Comparison of ENCODE assay signal across 14 mouse cellular contexts in the genomic region with DNA sequence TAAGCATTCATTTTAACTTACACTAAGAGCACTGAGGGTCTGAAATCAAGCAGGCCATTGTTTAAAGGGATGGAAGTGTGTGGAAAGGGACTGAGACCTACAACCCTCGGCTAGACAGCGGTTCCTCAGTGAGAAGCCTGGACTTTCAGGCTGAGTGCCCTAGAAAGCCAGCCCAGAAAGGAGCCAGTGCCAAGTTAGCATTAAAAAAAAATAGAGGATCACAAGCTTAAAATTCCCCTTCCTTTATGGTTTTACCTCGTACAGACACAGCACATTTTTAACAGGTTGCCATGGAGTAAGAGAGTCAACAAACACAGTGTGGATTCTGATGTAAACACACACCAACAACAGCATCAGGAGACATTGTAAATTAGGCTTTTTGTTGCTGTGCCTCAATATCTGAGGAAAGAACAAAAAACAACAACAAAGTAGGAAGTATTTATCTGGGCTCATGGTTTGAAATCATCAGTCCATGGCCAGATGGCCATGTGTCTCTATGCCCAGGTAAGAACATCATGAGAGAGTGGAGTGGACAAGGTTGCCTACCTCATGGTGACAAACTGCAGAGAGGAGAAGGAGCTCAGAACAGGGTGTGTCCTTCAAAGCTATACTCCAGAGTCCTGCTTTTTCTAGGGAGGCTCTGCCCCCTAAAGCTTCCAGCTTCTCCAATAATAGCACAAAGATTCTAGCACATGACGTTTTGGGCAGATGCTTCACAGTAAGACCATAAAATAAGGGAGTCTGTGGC. TPM values are rescaled to one million over a fixed set of nuclear protein-coding genes. Genes with fewer than 3 reads are reported as not detected.
DNase-seq lines count a peak whose midpoint lies in the region; ATAC-seq and TF ChIP-seq lines count a peak whose summit lies in the region.
"Had no signal": no experiment of that assay in that cellular context is flagged by ENCODE, and none has a peak within 500 bp of the region (broad histone marks: within the 10 kb centered on the region; RNA-seq: fewer than 3 reads in every experiment).

No protein-coding gene starts in this region.

- no peaks in the 10 kb centered on the region for H3K9me3 ChIP-seq in megakaryocyte, embryonic 14.5 days
- H3K9me3 ChIP-seq: forebrain, embryonic 15.5 days had no signal

- TF ChIP-seq POLR2A in lung, adult 2 months (IDR thresholded peaks at IDR 0.05; ENCODE audit: borderline replicate concordance, extremely low read depth, low read depth, low read length), result no peak

- TF ChIP-seq CTCF in lung, adult 2 months (IDR thresholded peaks at IDR 0.05; ENCODE audit: insufficient read depth, low read length), result no peak

- peak overlapping the region; percentile 23 for H3K4me3 ChIP-seq in lung, adult 2 months (replicated peaks; ENCODE audit: extremely low read depth, low read depth, low read length)
- H3K4me3 ChIP-seq in megakaryocyte, embryonic 14.5 days (replicated peaks), result peak overlapping the region; percentile 10
- H3K4me3 ChIP-seq: forebrain, embryonic 15.5 days had no signal

- no peaks in the 10 kb centered on the region for H3K27me3 ChIP-seq in megakaryocyte, embryonic 14.5 days (replicated peaks)
- H3K27me3 ChIP-seq: forebrain, embryonic 15.5 days had no signal

- no peaks in the 10 kb centered on the region for H3K36me3 ChIP-seq in megakaryocyte, embryonic 14.5 days (replicated peaks; ENCODE audit: low read length)
- H3K36me3 ChIP-seq: forebrain, embryonic 15.5 days had no signal

- ATAC-seq in frontal cortex, adult (ENCODE audit: low TSS enrichment), result no peak
- ATAC-seq: forebrain, embryonic 15.5 days had no signal

- 44% methylated on average over 4 of the region's 4 CpGs for WGBS in lung, adult 2 months

- DNase-seq in lung, adult 2 months, result no peak
- no peak for DNase-seq in lung, adult 18-20 months
- DNase-seq in Muller cell, postnatal 12 days (ENCODE audit: inconsistent ontology term), result peak; percentile 14
- DNase-seq in fibroblast of lung, adult 2 months (ENCODE audit: low read depth), result peak; percentile 27
- DNase-seq in urinary bladder, postnatal 25 days (ENCODE audit: low spot score), result no peak
- DNase-seq: adrenal gland, adult 8-10 months; gastrocnemius, postnatal 25 days; heart, postnatal 10 days; left cerebral cortex, postnatal 4 days; lung, postnatal 10 days; thymus, postnatal 25 days had no signal

- no peaks in the 10 kb centered on the region for H3K4me1 ChIP-seq in lung, adult 2 months (ENCODE audit: control insufficient read depth, insufficient read depth, low read length)
- H3K4me1 ChIP-seq in megakaryocyte, embryonic 14.5 days, result no peaks in the 10 kb centered on the region
- H3K4me1 ChIP-seq: forebrain, embryonic 15.5 days had no signal

RNA-seq across cellular contexts. Expression of gene Ddit4l, which starts 10.1 kb away (rescaled TPM):
- polyA plus RNA-seq in lung, adult 2 months (2012; rRNA removed), result 1.7 and 5.1 TPM in 2 replicates
- polyA plus RNA-seq in megakaryocyte, embryonic 14.5 days (2012; ENCODE audit: insufficient read depth, low replicate concordance), result not detected in 2 replicates

Comparison
In these comparisons a context has a peak if more than half of its experiments do, and no peak if none do; other contexts are left out.
1. DNase-seq: peak in Muller cell, postnatal 12 days (single experiment) and fibroblast of lung, adult 2 months (single experiment); none in lung, adult 2 months (single experiment), lung, adult 18-20 months (0 of 2) and urinary bladder, postnatal 25 days (single experiment).